Mouse (Mus musculus) thymus, adult 18-20 months (tissue): ENCODE measurements around the gene Rgs3.
A peak's percentile ranks its signal among the peaks of the same experiment; 100 is the strongest.

Source experiments
- DNase-seq, 2 experiments: peaks; one replicate each; pipeline ENCODE4 v3.0.0; 2022; ENCODE audit warnings: mixed read lengths in 2 of 2

Rgs3 gene

GRCm38 (mm10) chr4:62629905-62630304 is 70.3 kb downstream of the Rgs3 start:
- peak in 1 of 2 experiments; percentile 48 for DNase-seq

GRCm38 (mm10) chr4:62633243-62633642 is 73.6 kb downstream of the Rgs3 start:
- DNase-seq, result no peak

GRCm38 (mm10) chr4:62634054-62634591 is 74.5 kb downstream of the Rgs3 start:
- peak; percentile 36 to 64 for DNase-seq

GRCm38 (mm10) chr4:62634840-62635239 is 75.2 kb downstream of the Rgs3 start:
- DNase-seq, result no peak

GRCm38 (mm10) chr4:62636047-62636446 is 76.4 kb downstream of the Rgs3 start:
- no peak for DNase-seq

GRCm38 (mm10) chr4:62637856-62638604 is 78.4 kb downstream of the Rgs3 start:
- no peak for DNase-seq

- DNase-seq, result no peak
Measured at GRCm38 (mm10) chr4:62640496-62641229, 81.0 kb downstream of the Rgs3 start.

- no peak for DNase-seq
Measured at GRCm38 (mm10) chr4:62641230-62641589, 81.6 kb downstream of the Rgs3 start.

GRCm38 (mm10) chr4:62641656-62642055 is 82.0 kb downstream of the Rgs3 start:
- no peak for DNase-seq

- DNase-seq, result no peak
Measured at GRCm38 (mm10) chr4:62643401-62643800, 83.8 kb downstream of the Rgs3 start.

- no peak for DNase-seq
Measured at GRCm38 (mm10) chr4:62644031-62644793, 84.6 kb downstream of the Rgs3 start.

GRCm38 (mm10) chr4:62646556-62647248 is 87.1 kb downstream of the Rgs3 start:
- no peak for DNase-seq

- DNase-seq, result no peak
Measured at GRCm38 (mm10) chr4:62648848-62649247, 89.2 kb downstream of the Rgs3 start.

GRCm38 (mm10) chr4:62649536-62650230 is 90.0 kb downstream of the Rgs3 start:
- DNase-seq, result no peak

GRCm38 (mm10) chr4:62651179-62651760 is 91.6 kb downstream of the Rgs3 start:
- no peak for DNase-seq

- no peak for DNase-seq
Measured at GRCm38 (mm10) chr4:62652215-62652614, 92.6 kb downstream of the Rgs3 start.

- no peak for DNase-seq
Measured at GRCm38 (mm10) chr4:62652921-62653757, 93.5 kb downstream of the Rgs3 start.

- no peak for DNase-seq
Measured at GRCm38 (mm10) chr4:62653922-62654661, 94.4 kb downstream of the Rgs3 start.

- DNase-seq, result no peak
Measured at GRCm38 (mm10) chr4:62659264-62659663, 99.6 kb downstream of the Rgs3 start.
